Mouse (Mus musculus) midbrain, embryonic 16.5 days (tissue): Measurements from ENCODE around the gene Plxnd1. TPM values are rescaled to one million over a fixed set of nuclear protein-coding genes. Genes with fewer than 3 reads are reported as not detected.

Experiments
- ATAC-seq: fragments of 200-750 bp; cut with Nextera tagmentation; 2 replicates; pipeline ENCODE4 v1.8.0; 2017; ENCODE audit warnings: moderate TSS enrichment
- H3K27ac ChIP-seq: fragments of 300-500 bp; sonication (generic); 2 replicates; pipeline ENCODE4 v1.5.1; 2014; ENCODE audit warnings: mild to moderate bottlenecking, low read length, mixed read lengths
- H3K27me3 ChIP-seq: fragments of 300-500 bp; sonication (generic); 2 replicates; pipeline ENCODE4 v1.6.1; 2014; ENCODE audit warnings: low read depth, low read length, mixed read lengths; ENCODE audit not compliant: control insufficient read depth, insufficient read depth
- H3K36me3 ChIP-seq: fragments of 300-500 bp; sonication (generic); 2 replicates; pipeline ENCODE4 v1.6.1; 2014; ENCODE audit warnings: mild to moderate bottlenecking, low read length, moderate library complexity, mixed read lengths; ENCODE audit not compliant: control insufficient read depth, insufficient read depth
- H3K4me1 ChIP-seq: fragments of 300-500 bp; sonication (generic); 2 replicates; pipeline ENCODE4 v1.6.1; 2014; ENCODE audit warnings: mild to moderate bottlenecking, low read length, mixed read lengths; ENCODE audit not compliant: control insufficient read depth, insufficient read depth
- H3K4me2 ChIP-seq: fragments of 300-500 bp; sonication (generic); 2 replicates; pipeline ENCODE4 v1.6.1; 2014; ENCODE audit warnings: mild to moderate bottlenecking, low read length, mixed read lengths
- H3K4me3 ChIP-seq: fragments of 300-500 bp; sonication (generic); 2 replicates; pipeline ENCODE4 v1.5.1; 2014; ENCODE audit warnings: low read depth, mild to moderate bottlenecking, low read length, moderate library complexity, mixed read lengths
- H3K9ac ChIP-seq: fragments of 300-500 bp; sonication (generic); 2 replicates; pipeline ENCODE4 v1.6.1; 2014; ENCODE audit warnings: low read depth, low read length, mixed read lengths
- H3K9me3 ChIP-seq: fragments of 300-500 bp; sonication (generic); replicated peaks from 2 replicates; pipeline ENCODE4 v1.6.1; 2014; ENCODE audit warnings: mild to moderate bottlenecking, low read length, mixed read lengths; ENCODE audit not compliant: control insufficient read depth, poor library complexity, severe bottlenecking
- WGBS: fragments of 180-500 bp; shearing (Covaris S2); extraction: QIAGEN DNeasy Blood & Tissue Kit; methylation state at CpG from one replicate; pipeline ENCODE4 v1.1.7; 2014; 5-methylcytosine and 5-hydroxymethylcytosine counted together
- polyA plus RNA-seq: library from polyadenylated mRNA; unstranded; fragments of >200 nt; fragmentation: Nextera tagmentation; extraction: Ambion mirVana; gene quantifications from 2 replicates; pipeline ENCODE4 v1.2.1, GENCODE M21; 2015

Gene Plxnd1
- polyA plus RNA-seq, 1 experiment from 2014 or later = 7.5 TPM

GRCm38 (mm10) chr6:115968086-115968485, 26.7 kb downstream of the Plxnd1 start:
- no peaks in the 10 kb centered on the region for H3K27me3 ChIP-seq
- H3K36me3 ChIP-seq = no peaks in the 10 kb centered on the region
- H3K4me1 ChIP-seq = no peaks in the 10 kb centered on the region
- WGBS = 77% methylated on average over 5 of the region's 5 CpGs
- H3K27ac ChIP-seq = no peak overlapping the region
- no peak for ATAC-seq
- no peaks in the 10 kb centered on the region for H3K9me3 ChIP-seq
- H3K4me2 ChIP-seq = no peak overlapping the region
- no peak overlapping the region for H3K4me3 ChIP-seq
- H3K9ac ChIP-seq = no peak overlapping the region

GRCm38 (mm10) chr6:115967291-115967880, 27.4 kb downstream of the Plxnd1 start:
- Histone ChIP-seq H3K36me3 (no peaks in the 10 kb centered on the region), H3K27me3 (no peaks in the 10 kb centered on the region), H3K9ac (no peak overlapping the region), H3K27ac (no peak overlapping the region), H3K9me3 (no peaks in the 10 kb centered on the region), H3K4me1 (no peaks in the 10 kb centered on the region), H3K4me2 (no peak overlapping the region), H3K4me3 (no peak overlapping the region)
- no peak for ATAC-seq
- 96% methylated on average over 15 of the region's 15 CpGs for WGBS

DNA sequence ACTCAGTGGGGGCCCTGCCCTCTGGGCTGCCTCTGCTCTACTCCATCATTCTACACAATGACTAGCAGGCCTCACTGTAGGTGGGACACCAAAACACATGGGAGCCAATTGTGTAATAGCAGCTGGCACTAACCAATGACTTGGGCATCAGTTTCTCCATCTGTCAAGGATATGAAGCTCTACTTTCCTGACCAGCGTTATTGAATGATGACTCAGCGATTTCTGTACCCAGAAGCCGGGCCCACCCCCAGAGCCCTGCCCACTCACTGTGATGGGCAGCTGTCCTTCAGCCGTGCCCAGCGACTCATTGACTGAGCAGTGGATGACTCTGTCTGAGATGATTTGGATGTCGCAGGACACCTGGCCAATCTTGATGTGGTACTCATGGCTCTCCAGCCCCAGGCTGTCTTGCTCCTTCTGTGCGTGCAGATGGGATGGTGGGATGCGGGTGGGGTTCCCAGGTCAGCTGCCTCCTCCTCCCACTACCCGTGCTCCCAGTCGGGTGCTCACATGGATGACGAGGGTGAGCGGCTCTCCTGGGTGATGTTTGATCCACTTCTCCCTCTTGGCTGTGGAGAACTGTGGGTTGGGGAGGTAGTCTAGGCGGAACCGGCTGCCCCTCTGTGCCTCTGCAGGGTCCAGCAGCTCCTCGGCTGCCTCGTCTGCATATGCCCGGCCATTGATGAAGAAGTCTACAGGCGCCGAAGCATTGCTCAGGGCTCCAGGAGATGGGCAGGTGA, 28.4 kb downstream of the Plxnd1 start:
- Histone ChIP-seq H3K36me3 (no peaks in the 10 kb centered on the region), H3K4me1 (no peaks in the 10 kb centered on the region), H3K9ac (no peak overlapping the region), H3K4me2 (no peak overlapping the region), H3K4me3 (no peak overlapping the region), H3K9me3 (no peaks in the 10 kb centered on the region), H3K27me3 (no peaks in the 10 kb centered on the region), H3K27ac (no peak overlapping the region)
- no peak for ATAC-seq
- 92% methylated on average over 19 of the region's 19 CpGs for WGBS

DNA sequence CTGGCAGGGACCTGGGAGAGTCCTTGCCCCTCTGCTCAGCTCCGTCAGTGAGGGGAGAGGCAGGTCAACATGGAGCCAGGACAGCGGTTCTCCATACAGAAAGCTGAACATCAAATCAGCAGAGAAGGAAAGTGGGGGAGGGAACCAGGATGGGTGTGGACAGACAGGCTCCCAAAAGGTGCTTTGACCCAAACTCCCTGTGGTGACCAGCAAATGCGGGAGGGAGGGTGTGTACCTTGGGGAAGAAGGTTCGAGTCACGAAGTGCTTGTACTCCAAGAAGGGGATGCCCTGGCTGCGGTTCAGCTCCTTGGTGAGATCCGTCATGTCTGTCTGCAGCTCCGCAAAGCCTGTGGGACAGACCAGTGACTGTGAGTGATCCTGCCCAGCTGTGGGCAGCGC, 31.1 kb downstream of the Plxnd1 start:
- H3K27me3 ChIP-seq = no peaks in the 10 kb centered on the region
- WGBS = 71% methylated on average over 9 of the region's 9 CpGs
- ATAC-seq = no peak
- no peak overlapping the region for H3K4me2 ChIP-seq
- H3K4me3 ChIP-seq = no peak overlapping the region
- no peaks in the 10 kb centered on the region for H3K36me3 ChIP-seq
- H3K9me3 ChIP-seq = no peaks in the 10 kb centered on the region
- H3K9ac ChIP-seq = no peak overlapping the region
- H3K27ac ChIP-seq = no peak overlapping the region
- H3K4me1 ChIP-seq = no peaks in the 10 kb centered on the region

- Histone ChIP-seq H3K36me3 (no peaks in the 10 kb centered on the region), H3K4me3 (no peak overlapping the region), H3K4me1 (no peaks in the 10 kb centered on the region), H3K27me3 (no peaks in the 10 kb centered on the region), H3K9me3 (no peaks in the 10 kb centered on the region), H3K4me2 (no peak overlapping the region), H3K9ac (no peak overlapping the region), H3K27ac (no peak overlapping the region)
- no peak for ATAC-seq
- 32% methylated on average over 23 of the region's 23 CpGs for WGBS
These were observed 32.2 kb downstream of the Plxnd1 start for GRCm38 (mm10) chr6:115962439-115963085.

GRCm38 (mm10) chr6:115961743-115962142, 33.1 kb downstream of the Plxnd1 start:
- WGBS = 73% methylated on average over 3 of the region's 3 CpGs
- H3K9me3 ChIP-seq = no peaks in the 10 kb centered on the region
- no peak for ATAC-seq

DNA sequence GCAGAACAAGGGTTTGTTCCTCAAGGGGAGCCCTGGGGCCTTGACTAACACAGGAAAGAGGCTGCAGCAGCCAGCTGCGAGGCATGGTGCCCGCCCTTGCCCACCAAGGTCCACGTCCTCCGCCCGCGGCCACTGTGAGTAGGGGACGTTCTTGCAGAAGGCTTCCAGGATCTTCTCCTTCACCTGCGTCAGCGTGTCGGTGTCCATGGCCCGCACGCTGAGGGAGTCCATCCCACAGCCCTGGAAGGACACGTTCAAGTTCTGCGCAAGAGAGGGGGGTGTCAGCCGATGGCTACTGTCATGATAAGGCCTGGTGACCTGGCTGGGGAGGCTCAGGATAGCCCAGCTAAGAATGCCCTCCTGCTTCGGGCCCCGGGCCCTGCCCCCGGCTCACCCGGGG, 34.5 kb downstream of the Plxnd1 start:
- Histone ChIP-seq H3K9ac (no peak overlapping the region), H3K4me3 (no peak overlapping the region), H3K4me1 (peaks cover 6% of the 10 kb centered on the region; the same call in 1 of the 2 replicates), H3K4me2 (no peak overlapping the region), H3K36me3 (no peaks in the 10 kb centered on the region), H3K9me3 (no peaks in the 10 kb centered on the region), H3K27me3 (no peaks in the 10 kb centered on the region), H3K27ac (no peak overlapping the region)
- 96% methylated on average over 19 of the region's 19 CpGs for WGBS
- no peak for ATAC-seq

More at GRCm38 (mm10) chr6:115961743-115962142, 33.1 kb downstream of the Plxnd1 start:
- H3K27ac ChIP-seq = no peak overlapping the region
- H3K4me1 ChIP-seq = peaks cover 6% of the 10 kb centered on the region; the same call in 1 of the 2 replicates
- no peaks in the 10 kb centered on the region for H3K36me3 ChIP-seq
- H3K4me2 ChIP-seq = no peak overlapping the region
- H3K27me3 ChIP-seq = no peaks in the 10 kb centered on the region
- no peak overlapping the region for H3K9ac ChIP-seq
- no peak overlapping the region for H3K4me3 ChIP-seq

GRCm38 (mm10) chr6:115959151-115959691, 35.6 kb downstream of the Plxnd1 start:
- Histone ChIP-seq H3K9me3 (no peaks in the 10 kb centered on the region), H3K4me3 (no peak overlapping the region), H3K4me1 (peaks cover 6% of the 10 kb centered on the region; the same call in 1 of the 2 replicates), H3K27ac (no peak overlapping the region), H3K27me3 (no peaks in the 10 kb centered on the region), H3K4me2 (no peak overlapping the region), H3K36me3 (no peaks in the 10 kb centered on the region), H3K9ac (no peak overlapping the region)
- 64% methylated on average over 7 of the region's 7 CpGs for WGBS
- ATAC-seq = no peak

DNA sequence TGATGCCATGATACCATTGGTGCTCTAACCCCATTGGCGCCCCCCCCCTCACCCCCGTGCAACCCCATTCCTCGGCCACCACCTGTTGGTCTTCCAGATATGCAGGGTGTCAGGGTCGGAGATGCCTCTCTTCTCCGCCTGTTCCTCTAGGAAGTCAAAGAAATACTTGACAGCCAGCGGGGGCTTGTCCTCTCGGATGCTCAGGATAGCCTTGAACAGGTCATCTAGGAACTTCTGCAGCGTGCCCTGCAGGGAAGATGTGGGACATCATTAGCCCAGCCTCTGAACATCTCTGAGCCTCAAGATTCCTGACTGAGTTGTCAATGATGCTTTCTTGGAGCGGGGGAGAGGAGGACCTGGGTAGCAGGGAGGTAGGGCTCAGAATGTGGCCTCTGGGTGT, 36.4 kb downstream of the Plxnd1 start:
- H3K4me3 ChIP-seq = no peak overlapping the region
- no peak overlapping the region for H3K9ac ChIP-seq
- H3K27me3 ChIP-seq = no peaks in the 10 kb centered on the region
- no peak overlapping the region for H3K4me2 ChIP-seq
- H3K4me1 ChIP-seq = peaks cover 6% of the 10 kb centered on the region; the same call in 1 of the 2 replicates
- H3K9me3 ChIP-seq = no peaks in the 10 kb centered on the region
- no peak overlapping the region for H3K27ac ChIP-seq
- WGBS = 89% methylated on average over 9 of the region's 9 CpGs
- no peak for ATAC-seq
- no peaks in the 10 kb centered on the region for H3K36me3 ChIP-seq
